Mouse (Mus musculus) embryonic facial prominence, embryonic 13.5 days (tissue): ENCODE data around the gene C2cd5. TPM values are rescaled to one million over a fixed set of nuclear protein-coding genes. Genes with fewer than 3 reads are reported as not detected.
A peak's percentile ranks its signal among the peaks of the same experiment; 100 is the strongest.

ENCODE experiments used
- ATAC-seq: fragments of 200-750 bp; cut with Nextera tagmentation; 2 replicates; pipeline ENCODE4 v1.8.0; 2017; ENCODE audit warnings: low read depth; ENCODE audit not compliant: insufficient number of reproducible peaks, insufficient read depth, low FRiP score, low TSS enrichment
- H3K27ac ChIP-seq: fragments of 300-500 bp; sonication (generic); 2 replicates; pipeline ENCODE4 v1.5.1; 2015; ENCODE audit warnings: moderate library complexity, mild to moderate bottlenecking, inconsistent platforms
- H3K27me3 ChIP-seq: fragments of 300-500 bp; sonication (generic); 2 replicates; pipeline ENCODE4 v1.6.1; 2015; ENCODE audit warnings: mild to moderate bottlenecking, inconsistent platforms
- H3K36me3 ChIP-seq: fragments of 300-500 bp; sonication (generic); 2 replicates; pipeline ENCODE4 v1.6.1; 2015; ENCODE audit warnings: mild to moderate bottlenecking, inconsistent platforms
- H3K4me1 ChIP-seq: fragments of 300-500 bp; sonication (generic); 2 replicates; pipeline ENCODE4 v1.6.1; 2015; ENCODE audit warnings: inconsistent platforms
- H3K4me2 ChIP-seq: fragments of 300-500 bp; sonication (generic); 2 replicates; pipeline ENCODE4 v1.6.1; 2015; ENCODE audit warnings: moderate library complexity, mild to moderate bottlenecking, inconsistent platforms
- H3K4me3 ChIP-seq: fragments of 300-500 bp; sonication (generic); 2 replicates; pipeline ENCODE4 v1.5.1; 2015; ENCODE audit warnings: mild to moderate bottlenecking, inconsistent platforms
- H3K9ac ChIP-seq: fragments of 300-500 bp; sonication (generic); 2 replicates; pipeline ENCODE4 v1.6.1; 2015; ENCODE audit warnings: mild to moderate bottlenecking, inconsistent platforms
- H3K9me3 ChIP-seq: fragments of 300-500 bp; sonication (generic); 2 replicates; pipeline ENCODE4 v1.6.1; 2016; ENCODE audit warnings: inconsistent platforms
- WGBS: fragments of 180-500 bp; shearing (Covaris S2); methylation state at CpG from one replicate; pipeline ENCODE4 v1.1.7; 2015; ENCODE audit warnings: mixed read lengths; 5-methylcytosine and 5-hydroxymethylcytosine counted together
- polyA plus RNA-seq: library from polyadenylated mRNA; unstranded; fragments of >200 nt; fragmentation: Nextera tagmentation; extraction: Ambion mirVana; gene quantifications from 2 replicates; pipeline ENCODE4 v1.2.1, GENCODE M21; 2015

Gene C2cd5
- polyA plus RNA-seq, 1 experiment from 2014 or later, result 35.7 TPM

- H3K9ac ChIP-seq, result peak overlapping the region; percentile 73
- ATAC-seq, result peak; percentile 82
- peaks cover 8% of the 10 kb centered on the region; the same call in 1 of the 2 replicates for H3K4me1 ChIP-seq
- H3K27me3 ChIP-seq, result peaks cover 17% of the 10 kb centered on the region
- peak overlapping the region; percentile 93 for H3K4me2 ChIP-seq
- H3K36me3 ChIP-seq, result no peaks in the 10 kb centered on the region
- H3K4me3 ChIP-seq, result peak overlapping the region; percentile 62
- WGBS, result under 1% methylated on average over 39 of the region's 39 CpGs
- no peaks in the 10 kb centered on the region for H3K9me3 ChIP-seq
- H3K27ac ChIP-seq, result peak overlapping the region; percentile 75
Observed at GRCm38 (mm10) chr6:142964531-142965385, 135.2 kb downstream of the C2cd5 start.

- no peaks in the 10 kb centered on the region for H3K36me3 ChIP-seq
- peak within 1 kb of the TSS; percentile 93 for H3K4me2 ChIP-seq
- H3K9me3 ChIP-seq, result no peaks in the 10 kb centered on the region
- peak within 1 kb of the TSS; percentile 73 for H3K9ac ChIP-seq
- H3K27ac ChIP-seq, result peak within 1 kb of the TSS; percentile 75
- WGBS, result under 1% methylated on average over 45 of the region's 45 CpGs
- peaks cover 8% of the 10 kb centered on the region; the same call in 1 of the 2 replicates for H3K4me1 ChIP-seq
- peak; percentile 70 for ATAC-seq
- H3K4me3 ChIP-seq, result peak within 1 kb of the TSS; percentile 62
- peaks cover 17% of the 10 kb centered on the region for H3K27me3 ChIP-seq
Observed at GRCm38 (mm10) chr6:142964076-142964530, 135.8 kb downstream of the C2cd5 start, which contains the start of gene St8sia1. St8sia1 (minus strand) TSS chr6:142964452.

GRCm38 (mm10) chr6:142963480-142964075 is 136.4 kb downstream of the C2cd5 start:
- H3K9me3 ChIP-seq, result no peaks in the 10 kb centered on the region
- peak overlapping the region; percentile 73 for H3K9ac ChIP-seq
- H3K4me2 ChIP-seq, result peak overlapping the region; percentile 93
- H3K27me3 ChIP-seq, result peaks cover 17% of the 10 kb centered on the region
- peaks cover 8% of the 10 kb centered on the region; the same call in 1 of the 2 replicates for H3K4me1 ChIP-seq
- no peak for ATAC-seq
- WGBS, result 26% methylated on average over 30 of the region's 30 CpGs
- H3K4me3 ChIP-seq, result peak overlapping the region; percentile 62
- no peak overlapping the region for H3K27ac ChIP-seq
- H3K36me3 ChIP-seq, result no peaks in the 10 kb centered on the region

GRCm38 (mm10) chr6:142962881-142963280 is 137.1 kb downstream of the C2cd5 start:
- WGBS, result 90% methylated on average over 14 of the region's 14 CpGs
- Histone ChIP-seq H3K4me2 (peak overlapping the region; percentile 93; the same call in 1 of the 2 replicates), H3K27me3 (peaks cover 17% of the 10 kb centered on the region), H3K4me1 (peaks cover 8% of the 10 kb centered on the region; the same call in 1 of the 2 replicates), H3K9ac (no peak overlapping the region), H3K36me3 (no peaks in the 10 kb centered on the region), H3K4me3 (no peak overlapping the region), H3K27ac (no peak overlapping the region), H3K9me3 (no peaks in the 10 kb centered on the region)
- ATAC-seq, result no peak

GRCm38 (mm10) chr6:142962476-142962875 is 137.5 kb downstream of the C2cd5 start:
- Histone ChIP-seq H3K4me2 (no peak overlapping the region), H3K4me1 (peaks cover 8% of the 10 kb centered on the region; the same call in 1 of the 2 replicates), H3K9me3 (no peaks in the 10 kb centered on the region), H3K27me3 (peaks cover 17% of the 10 kb centered on the region), H3K36me3 (no peaks in the 10 kb centered on the region), H3K4me3 (no peak overlapping the region), H3K9ac (no peak overlapping the region), H3K27ac (no peak overlapping the region)
- WGBS, result 77% methylated on average over 10 of the region's 10 CpGs
- no peak for ATAC-seq

GRCm38 (mm10) chr6:142961721-142962455 is 138.1 kb downstream of the C2cd5 start:
- ATAC-seq, result no peak
- no peak overlapping the region for H3K4me2 ChIP-seq
- peaks cover 8% of the 10 kb centered on the region; the same call in 1 of the 2 replicates for H3K4me1 ChIP-seq
- H3K4me3 ChIP-seq, result no peak overlapping the region
- H3K36me3 ChIP-seq, result no peaks in the 10 kb centered on the region
- no peak overlapping the region for H3K27ac ChIP-seq
- H3K9me3 ChIP-seq, result no peaks in the 10 kb centered on the region
- peaks cover 17% of the 10 kb centered on the region for H3K27me3 ChIP-seq
- H3K9ac ChIP-seq, result no peak overlapping the region
- 79% methylated on average over 9 of the region's 9 CpGs for WGBS

Other genes starting within 250 kb of the C2cd5 start
- 0.87 and 1.1 TPM in 2 replicates for gene St8sia1, start 135.7 kb downstream of the C2cd5 start, polyA plus RNA-seq
- 22.5 and 26.6 TPM in 2 replicates for gene Etnk1, start 67.1 kb upstream of the C2cd5 start, polyA plus RNA-seq